Mouse (Mus musculus) frontal cortex, postnatal 14 days (tissue): ENCODE data around the gene Lhfpl5.

Experiments
- DNase-seq, 2 experiments: peaks; one replicate each; pipeline ENCODE4 v3.0.0; 2022; ENCODE audit warnings: low spot score in 2 of 2

Gene Lhfpl5

DNA sequence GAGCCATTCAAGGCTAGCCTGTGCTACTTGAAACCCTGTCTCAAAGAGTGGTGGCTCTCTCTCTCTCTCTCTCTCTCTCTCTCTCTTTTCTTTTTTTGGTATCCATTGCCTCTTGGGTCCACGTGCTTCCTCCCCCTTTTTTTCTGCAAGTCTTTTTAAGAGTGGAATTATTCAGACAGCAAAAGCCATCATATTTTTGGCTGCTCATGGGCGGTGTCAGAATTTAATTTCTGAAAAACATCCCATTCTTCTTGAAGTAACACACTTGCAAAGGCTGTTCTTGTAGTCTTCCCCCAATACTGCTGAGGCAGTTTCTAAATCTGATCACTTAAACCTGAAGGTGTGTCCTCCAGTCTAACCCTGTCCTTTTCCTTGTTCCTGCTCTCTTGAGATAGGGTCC, 51.5 kb downstream of the Lhfpl5 start:
- DNase-seq, result no peak

DNA sequence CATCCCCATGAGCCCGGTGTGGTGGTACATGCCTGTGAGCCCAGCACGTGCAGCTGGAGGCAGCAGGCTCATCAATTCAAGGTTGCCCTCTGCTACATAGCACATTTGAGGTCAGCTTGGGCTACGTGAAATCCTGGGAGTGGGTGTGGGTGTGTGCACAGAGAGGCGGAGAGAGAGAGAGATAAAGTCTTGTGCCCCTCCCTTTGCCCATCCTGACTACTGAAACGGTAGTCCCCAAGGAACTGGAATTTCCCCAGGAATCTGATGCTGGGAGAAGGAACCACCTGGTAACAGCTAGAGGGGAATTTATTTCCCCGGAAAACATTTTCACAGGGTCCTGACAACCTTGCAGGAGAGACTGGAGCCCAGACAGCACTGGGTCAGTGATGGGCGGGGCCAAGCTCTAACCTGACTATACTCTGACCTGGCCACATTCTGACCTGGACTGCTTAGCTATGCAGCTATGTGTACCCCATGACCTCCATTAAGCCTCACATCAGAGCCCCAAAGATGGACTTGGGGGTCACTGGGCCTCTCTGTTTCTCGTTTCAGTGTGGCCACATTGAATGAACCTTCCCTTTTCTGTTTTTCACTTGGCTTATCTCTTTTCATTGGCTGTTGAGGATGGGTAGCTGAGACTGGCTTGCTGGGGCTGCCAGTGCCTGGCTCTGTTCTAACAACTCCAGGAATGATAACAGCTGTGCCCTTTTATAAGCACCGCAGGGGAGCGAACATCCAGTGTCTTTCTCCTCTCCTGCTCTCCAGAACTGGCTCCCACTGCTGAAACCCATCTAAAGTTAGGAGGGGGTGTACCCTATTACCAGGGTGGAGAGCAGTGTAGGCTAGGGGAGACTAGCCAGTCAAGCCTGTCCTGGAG, 53.0 kb downstream of the Lhfpl5 start:
- DNase-seq, result no peak

DNA sequence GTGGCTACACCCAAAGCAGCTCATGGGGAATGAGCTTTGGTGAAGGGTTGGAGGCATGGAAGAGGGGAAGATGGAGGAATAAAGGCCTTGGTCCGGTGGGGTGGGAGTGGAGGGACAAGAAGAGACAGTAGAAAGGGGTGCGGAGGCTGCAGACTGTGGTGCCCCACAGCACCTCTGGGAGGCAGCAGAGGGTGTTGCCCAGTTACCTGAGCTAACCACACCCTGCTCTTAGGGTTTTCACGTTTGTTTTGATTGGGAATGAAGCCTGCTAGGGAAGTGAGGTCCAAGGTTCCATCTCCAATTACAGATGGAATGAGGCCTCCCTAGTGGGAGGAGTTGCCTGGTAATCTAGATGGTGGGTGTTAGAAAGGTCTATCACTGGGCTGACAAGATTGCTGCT, 53.7 kb downstream of the Lhfpl5 start:
- no peak for DNase-seq
